Mouse (Mus musculus) effector memory CD4-positive, alpha-beta T cell, adult 5 months (primary cell): ENCODE measurements around the gene Gbp5. TPM values are rescaled to one million over a fixed set of nuclear protein-coding genes. Genes with fewer than 3 reads are reported as not detected.

Experiments used
- polyA plus RNA-seq: library from polyadenylated mRNA; unstranded; fragments of 100-300 nt; shearing (Covaris generic); gene quantifications from one replicate; pipeline ENCODE4 v1.2.1, GENCODE M21; 2017

Gbp5 gene
- 11.8 TPM for polyA plus RNA-seq

GRCm38 (mm10) chr3:142493536-142494061 is at the start of gene Gbp5:
Gene Gbp5, plus strand, starts transcription at chr3:142493978.

DNA sequence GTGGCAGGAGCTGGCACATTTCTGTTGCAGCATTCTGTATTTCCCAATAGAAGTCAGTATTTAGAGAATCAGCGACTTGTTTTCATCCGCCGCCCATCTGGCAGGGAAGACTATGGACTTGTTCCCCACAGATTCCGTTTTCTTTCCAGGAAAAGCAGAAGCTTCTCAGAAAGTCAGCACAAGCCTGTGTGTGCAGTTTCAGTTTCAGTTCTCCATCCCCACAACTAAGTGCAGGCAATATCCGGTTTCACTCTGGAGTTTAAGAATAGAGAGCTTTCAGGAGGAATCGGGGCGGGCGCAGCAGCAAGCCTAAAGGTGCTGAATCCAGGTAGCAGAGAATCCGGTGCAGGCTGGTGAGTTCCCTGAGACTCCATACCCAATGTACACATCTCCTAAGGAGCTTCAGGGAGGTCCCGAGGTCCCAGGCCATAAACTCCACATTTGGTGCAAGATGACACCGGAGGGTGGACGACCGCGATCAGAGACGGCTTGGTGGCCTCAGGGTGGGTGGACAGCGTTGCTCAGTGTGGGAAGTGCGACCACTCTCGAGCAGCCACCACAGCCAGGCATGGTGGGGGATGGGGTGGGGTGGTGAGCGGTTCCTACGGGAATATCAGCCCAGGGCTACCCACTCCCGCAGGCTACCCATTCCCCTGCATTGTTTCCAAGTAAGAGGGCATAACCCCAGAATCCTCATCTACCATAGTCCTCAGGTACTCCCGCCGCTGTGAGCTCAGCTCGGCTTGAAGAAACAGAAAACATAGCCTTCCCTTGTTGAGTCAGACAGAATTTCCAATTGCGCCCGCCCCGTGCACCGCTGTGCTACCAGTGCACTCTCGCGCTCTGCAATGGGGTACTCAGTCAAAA is 36.5 kb downstream of the Gbp5 start, which contains the start of gene Gbp7:
Gbp7 (plus strand) TSS at position 256 of the 867 bp plus-strand sequence.

DNA sequence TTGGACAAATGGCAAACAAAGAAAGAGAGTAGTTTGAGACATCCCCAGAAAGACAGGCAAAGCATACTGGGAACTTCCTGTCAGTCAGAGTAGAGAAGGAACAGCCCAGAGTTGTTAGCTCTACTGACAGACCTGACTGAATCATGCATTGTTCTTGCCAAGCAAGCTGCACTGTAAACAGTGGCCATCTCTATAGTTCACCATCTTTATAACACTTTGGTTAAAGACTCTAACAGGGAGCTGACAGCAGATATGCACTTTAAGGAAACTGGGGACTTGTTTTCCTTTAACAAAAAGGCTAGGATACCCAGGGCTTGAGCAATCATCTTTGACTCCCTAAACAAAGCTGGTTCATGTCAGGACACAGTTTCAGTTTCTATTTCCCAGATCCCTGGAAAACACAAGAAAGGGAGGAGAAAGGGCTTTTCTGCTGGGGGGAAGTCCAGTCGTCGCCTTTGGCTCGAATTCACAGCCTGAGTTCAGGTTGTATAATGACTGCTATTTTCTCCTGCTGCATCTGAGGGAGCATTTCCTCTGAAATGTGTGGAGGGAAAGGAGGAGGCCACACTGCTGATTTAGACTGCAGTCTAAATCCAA is 66.0 kb downstream of the Gbp5 start, which contains the start of gene Gbp3:
Gbp3 (plus strand) TSS at position 395 of the 597 bp plus-strand sequence.

Other genes starting within 250 kb of the Gbp5 start
- gene Pdlim5, start 98.3 kb upstream of the Gbp5 start, polyA plus RNA-seq = 50.2 TPM
- 59.0 TPM for gene Gbp7, start 36.4 kb downstream of the Gbp5 start, polyA plus RNA-seq
- gene Gbp3, start 66.0 kb downstream of the Gbp5 start, polyA plus RNA-seq = 37.7 TPM
- gene Gbp2b, start 100.9 kb downstream of the Gbp5 start, polyA plus RNA-seq = not detected
- 34.8 TPM for gene Gbp2, start 126.6 kb downstream of the Gbp5 start, polyA plus RNA-seq
- gene Kyat3, start 207.1 kb downstream of the Gbp5 start, polyA plus RNA-seq = 1.5 TPM